Mouse (Mus musculus): ENCODE results near the gene Wwox. TPM values are rescaled to one million over a fixed set of nuclear protein-coding genes. Genes with fewer than 3 reads are reported as not detected.

Gene Wwox
- total RNA-seq, 2 experiments from 2014 or later = 12.7 to 13.6 TPM

GRCm38 (mm10) chr8:114462591-114462990 is 23.1 kb downstream of the Wwox start:
- intact Hi-C loops (cut with DNase I) = no loop called here
- DNase-seq (ENCODE audit: low spot score in 2 of 2) = peak; percentile 44 to 71

- intact Hi-C loops (cut with DNase I) = no loop called here
- DNase-seq (ENCODE audit: low spot score in 2 of 2) = no peak
Measured at GRCm38 (mm10) chr8:114463305-114463704, 23.9 kb downstream of the Wwox start.

- no peak for DNase-seq (ENCODE audit: low spot score in 2 of 2)
- intact Hi-C loops (cut with DNase I) = no loop called here
Measured at GRCm38 (mm10) chr8:114468526-114469207, 29.2 kb downstream of the Wwox start.

- DNase-seq (ENCODE audit: low spot score in 2 of 2) = no peak
- intact Hi-C loops (cut with DNase I) = no loop called here
Measured at GRCm38 (mm10) chr8:114469208-114469590, 29.7 kb downstream of the Wwox start.

GRCm38 (mm10) chr8:114473546-114473945 is 34.1 kb downstream of the Wwox start:
- DNase-seq (ENCODE audit: low spot score in 2 of 2) = no peak
- intact Hi-C loops (cut with DNase I) = no loop called here

GRCm38 (mm10) chr8:114476919-114477318 is 37.5 kb downstream of the Wwox start:
- no peak for DNase-seq (ENCODE audit: low spot score in 2 of 2)
- intact Hi-C loops (cut with DNase I) = no loop called here

- intact Hi-C loops (cut with DNase I) = no loop called here
- no peak for DNase-seq (ENCODE audit: low spot score in 2 of 2)
Measured at GRCm38 (mm10) chr8:114477790-114478189, 38.3 kb downstream of the Wwox start.

- intact Hi-C loops (cut with DNase I) = no loop called here
- DNase-seq (ENCODE audit: low spot score in 2 of 2) = no peak
Measured at GRCm38 (mm10) chr8:114479749-114480148, 40.3 kb downstream of the Wwox start.

- no peak for DNase-seq (ENCODE audit: low spot score in 2 of 2)
- intact Hi-C loops (cut with DNase I) = no loop called here
Measured at GRCm38 (mm10) chr8:114491662-114492160, 52.3 kb downstream of the Wwox start.

GRCm38 (mm10) chr8:114499448-114500144 is 60.1 kb downstream of the Wwox start:
- intact Hi-C loops (cut with DNase I) = no loop called here
- DNase-seq (ENCODE audit: low spot score in 2 of 2) = no peak

- intact Hi-C loops (cut with DNase I) = no loop called here
- no peak for DNase-seq (ENCODE audit: low spot score in 2 of 2)
Measured at GRCm38 (mm10) chr8:114501906-114502305, 62.5 kb downstream of the Wwox start.

GRCm38 (mm10) chr8:114503196-114503595 is 63.7 kb downstream of the Wwox start:
- intact Hi-C loops (cut with DNase I) = no loop called here
- DNase-seq (ENCODE audit: low spot score in 2 of 2) = no peak

GRCm38 (mm10) chr8:114504889-114505288 is 65.4 kb downstream of the Wwox start:
- intact Hi-C loops (cut with DNase I) = no loop called here
- no peak for DNase-seq (ENCODE audit: low spot score in 2 of 2)

GRCm38 (mm10) chr8:114505351-114506347 is 66.2 kb downstream of the Wwox start:
- DNase-seq (ENCODE audit: low spot score in 2 of 2) = no peak
- intact Hi-C loops (cut with DNase I) = no loop called here

- intact Hi-C loops (cut with DNase I) = no loop called here
- DNase-seq (ENCODE audit: low spot score in 2 of 2) = no peak
Measured at GRCm38 (mm10) chr8:114507404-114507803, 67.9 kb downstream of the Wwox start.

- DNase-seq (ENCODE audit: low spot score in 2 of 2) = no peak
- intact Hi-C loops (cut with DNase I) = no loop called here
Measured at GRCm38 (mm10) chr8:114510226-114510625, 70.8 kb downstream of the Wwox start.

GRCm38 (mm10) chr8:114512075-114512935 is 72.8 kb downstream of the Wwox start:
- no peak for DNase-seq (ENCODE audit: low spot score in 2 of 2)
- intact Hi-C loops (cut with DNase I) = no loop called here

GRCm38 (mm10) chr8:114514692-114515091 is 75.2 kb downstream of the Wwox start:
- intact Hi-C loops (cut with DNase I) = no loop called here
- DNase-seq (ENCODE audit: low spot score in 2 of 2) = no peak

GRCm38 (mm10) chr8:114523061-114523460 is 83.6 kb downstream of the Wwox start:
- intact Hi-C loops (cut with DNase I) = no loop called here
- no peak for DNase-seq (ENCODE audit: low spot score in 2 of 2)
